Mouse (Mus musculus) retina, embryonic 14.5 days (tissue): ENCODE results near the gene Nle1.

ENCODE experiments used
- DNase-seq: peaks from one replicate; pipeline ENCODE4 v3.0.0-alpha.2; 2015; ENCODE audit warnings: low spot score

Gene Nle1

GRCm38 (mm10) chr11:82869506-82870172 is 38.6 kb downstream of the Nle1 start:
- no peak for DNase-seq

GRCm38 (mm10) chr11:82867956-82868355 is 40.3 kb downstream of the Nle1 start:
- no peak for DNase-seq

DNA sequence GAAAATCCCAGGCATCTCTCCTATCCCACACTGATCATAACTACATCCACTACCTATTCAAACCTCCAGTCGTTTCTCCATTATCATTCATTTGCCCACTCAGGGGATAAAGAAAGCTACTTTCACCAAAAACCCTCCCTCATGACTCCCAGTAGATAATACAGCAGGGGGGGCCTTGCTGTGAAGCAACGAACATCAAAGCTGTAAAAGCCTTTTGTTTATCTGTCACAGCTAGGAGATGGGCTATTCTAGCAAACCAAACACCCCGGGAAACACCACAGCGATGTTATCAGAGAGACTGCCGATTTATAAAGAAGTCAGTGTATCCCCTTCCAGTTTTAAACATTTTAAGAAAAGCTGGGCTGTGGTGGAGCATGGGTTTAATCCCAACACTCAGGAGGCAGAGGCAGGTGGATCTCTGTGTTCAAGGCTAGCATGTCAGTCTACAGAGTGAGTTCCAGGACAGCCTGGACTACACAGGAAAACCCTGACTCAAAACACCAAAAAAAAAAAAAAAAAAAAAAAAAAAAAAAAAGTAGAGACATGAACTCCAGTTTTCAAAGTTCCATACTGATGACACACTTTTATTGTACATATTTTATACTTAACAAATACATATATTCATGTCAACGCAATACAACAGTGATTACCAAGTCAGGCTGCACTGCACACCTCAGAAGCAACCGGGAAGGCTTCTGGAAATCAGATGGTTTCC is 41.2 kb downstream of the Nle1 start:
- no peak for DNase-seq

- DNase-seq: no peak
These were observed 42.3 kb downstream of the Nle1 start for GRCm38 (mm10) chr11:82865957-82866356.

DNA sequence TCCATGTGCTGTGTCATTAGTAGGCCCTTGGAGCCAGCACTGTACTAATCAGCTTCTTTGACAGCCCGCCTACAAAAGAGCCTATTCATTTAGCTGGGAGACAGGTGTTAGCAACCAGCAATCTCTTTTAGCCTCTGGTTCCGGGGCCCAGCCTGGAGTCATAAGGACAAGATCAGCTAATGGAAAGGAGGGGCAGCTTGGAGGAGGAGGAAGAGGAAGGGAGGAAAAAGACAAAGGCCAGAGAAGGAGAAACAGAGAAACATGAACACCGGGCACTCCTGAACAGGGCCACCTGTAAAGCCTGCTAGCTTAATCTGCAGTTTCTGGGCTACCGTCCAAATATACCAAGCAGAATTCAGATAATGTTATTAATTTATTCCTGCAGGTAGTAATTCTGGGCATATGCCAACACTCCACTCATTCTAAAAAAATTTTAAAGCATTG is 44.7 kb downstream of the Nle1 start:
- no peak for DNase-seq

GRCm38 (mm10) chr11:82863059-82863458 is 45.2 kb downstream of the Nle1 start:
- no peak for DNase-seq

DNA sequence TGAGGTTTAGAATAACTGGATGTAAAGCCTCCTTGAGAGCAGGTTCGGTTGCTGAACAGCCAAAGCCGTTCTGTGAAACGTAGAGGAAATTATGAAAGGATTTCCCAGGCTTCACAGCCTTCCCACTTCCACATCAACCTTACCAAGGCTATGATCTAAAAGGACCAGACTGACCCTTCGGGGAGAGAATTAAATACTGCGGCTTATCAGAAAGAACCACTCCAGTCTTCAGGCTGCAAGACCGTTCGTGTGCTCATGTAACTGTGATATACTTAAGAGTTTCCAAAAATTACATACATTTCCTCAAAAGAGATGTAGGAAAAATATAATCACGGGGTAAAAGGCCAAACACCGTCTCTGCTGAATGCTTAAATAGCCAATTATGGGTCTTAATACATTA is 45.6 kb downstream of the Nle1 start:
- DNase-seq: no peak

DNA sequence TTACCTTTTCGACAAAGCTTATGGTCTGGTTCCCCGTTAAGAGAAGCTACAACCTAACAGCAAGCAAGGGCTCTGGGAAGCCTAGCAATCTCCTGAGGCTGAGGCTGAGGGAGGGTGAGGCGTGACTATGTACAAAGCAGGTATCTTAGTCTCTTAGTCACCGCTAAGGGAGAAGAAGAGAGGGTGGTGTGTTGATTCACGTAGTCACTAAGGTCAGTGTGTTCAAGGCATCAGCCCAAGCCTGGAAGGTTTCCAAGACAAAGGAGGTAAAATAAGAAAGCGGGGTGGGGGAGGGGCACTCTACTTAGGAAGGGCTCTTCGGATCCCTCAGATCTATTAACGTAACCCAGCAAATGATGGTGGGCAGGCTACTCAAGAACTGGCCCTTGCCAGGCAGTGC is 46.7 kb downstream of the Nle1 start:
- no peak for DNase-seq

GRCm38 (mm10) chr11:82860759-82861158 is 47.5 kb downstream of the Nle1 start:
- no peak for DNase-seq

- DNase-seq: no peak
These were observed 50.8 kb downstream of the Nle1 start for GRCm38 (mm10) chr11:82857307-82857848.

- DNase-seq: no peak
These were observed 52.2 kb downstream of the Nle1 start for GRCm38 (mm10) chr11:82856032-82856431.

DNA sequence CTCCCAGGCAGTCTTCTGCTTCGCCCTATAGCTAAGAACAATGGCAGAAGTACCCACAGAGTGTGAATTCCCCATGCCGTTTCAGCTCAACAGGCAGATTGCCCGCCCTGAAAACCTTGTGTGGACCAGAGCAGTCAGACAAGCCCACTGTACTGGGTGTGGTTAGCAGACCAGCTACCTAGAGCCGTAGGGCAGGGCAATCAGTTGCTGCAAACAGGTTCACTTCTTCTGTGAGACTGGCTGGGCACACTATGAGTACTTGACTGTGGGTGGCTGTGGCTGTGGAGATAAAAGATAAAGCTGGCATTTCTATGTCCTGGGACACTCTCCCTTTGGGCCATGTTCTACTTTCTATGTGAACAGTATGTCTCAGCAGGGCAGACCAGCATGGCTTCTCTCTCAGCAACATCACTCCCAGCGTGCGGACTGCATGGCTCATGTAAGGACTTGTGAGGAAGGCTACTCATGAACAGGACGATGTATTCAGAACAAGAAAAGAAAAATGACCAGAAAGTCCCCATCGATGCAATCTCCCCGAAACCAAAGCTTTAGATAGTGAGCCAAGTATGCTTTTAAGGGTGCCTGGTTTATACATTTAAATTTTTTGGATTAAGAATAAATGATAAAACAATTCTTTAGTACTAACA is 52.8 kb downstream of the Nle1 start:
- no peak for DNase-seq

DNA sequence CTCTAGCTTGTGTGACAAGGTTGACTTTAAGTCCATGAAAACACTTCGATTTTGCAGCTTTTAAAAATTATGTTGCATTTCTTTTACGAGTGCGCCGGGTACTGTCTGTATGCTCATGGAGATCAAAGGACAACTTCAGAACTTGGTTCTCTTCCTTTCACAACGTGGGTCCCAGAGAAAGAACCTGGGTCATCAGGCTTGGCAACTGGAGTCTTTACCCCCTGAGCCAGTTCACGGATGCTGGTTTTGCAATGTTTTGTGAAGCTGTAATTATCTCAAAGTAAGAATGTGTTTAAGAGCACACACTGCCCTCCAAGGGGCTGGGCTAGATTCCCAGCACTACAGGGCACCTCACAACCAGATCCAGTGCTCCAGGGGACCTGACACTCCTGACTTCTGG is 54.1 kb downstream of the Nle1 start:
- no peak for DNase-seq

- no peak for DNase-seq
These were observed 55.3 kb downstream of the Nle1 start for GRCm38 (mm10) chr11:82852958-82853357.

DNA sequence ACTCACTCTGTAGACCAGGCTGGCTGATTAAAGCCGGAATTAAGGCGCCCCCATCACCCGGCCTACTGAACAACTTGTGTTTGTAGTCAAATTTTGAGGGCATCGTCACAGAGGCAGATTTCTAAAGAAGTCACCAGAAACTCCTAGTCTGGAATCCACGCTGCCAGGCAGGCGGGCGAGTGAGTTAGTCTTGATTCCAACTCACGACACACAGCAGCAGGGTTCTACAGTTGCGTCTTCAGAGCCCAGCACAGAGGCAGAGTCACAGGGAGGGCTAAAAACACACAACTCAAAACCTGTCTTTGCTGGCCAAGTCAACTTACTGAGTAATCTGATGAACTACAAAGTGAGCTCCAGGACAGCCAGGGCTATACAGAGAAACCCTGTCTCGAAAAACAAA is 55.7 kb downstream of the Nle1 start:
- DNase-seq: no peak

GRCm38 (mm10) chr11:82852115-82852514 is 56.1 kb downstream of the Nle1 start:
- DNase-seq: no peak
